Comparison of ENCODE assay signal across 8 mouse cellular contexts in the genomic region with DNA sequence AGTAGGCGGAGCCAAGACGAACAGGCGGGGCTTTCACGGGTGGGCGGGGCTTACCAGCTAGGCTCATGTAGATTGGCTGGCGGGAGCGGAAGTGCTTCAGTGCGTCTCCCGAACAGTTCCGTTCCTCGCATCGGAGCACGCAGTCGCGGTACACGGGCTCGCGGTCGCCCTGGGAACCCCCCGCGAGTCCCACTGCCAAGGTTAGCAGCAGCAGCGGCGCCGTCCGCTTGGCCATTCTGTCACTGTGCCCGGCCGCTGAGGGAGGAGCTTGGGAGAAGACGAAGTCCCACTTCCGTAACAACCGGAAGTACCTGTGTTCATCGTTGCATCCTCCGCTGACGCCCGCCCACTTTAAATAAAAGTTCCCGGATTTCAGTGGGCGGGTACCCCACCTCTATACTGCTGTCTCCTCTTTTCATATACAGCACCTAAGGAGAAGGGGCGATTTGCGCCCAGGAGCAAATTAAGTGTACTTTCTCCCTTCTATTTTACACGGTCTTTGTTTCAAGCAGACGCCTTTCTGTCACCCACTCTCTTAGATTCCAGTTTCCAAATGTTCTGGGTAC. TPM values are rescaled to one million over a fixed set of nuclear protein-coding genes. Genes with fewer than 3 reads are reported as not detected.
DNase-seq lines count a peak whose midpoint lies in the region; ATAC-seq and TF ChIP-seq lines count a peak whose summit lies in the region.

Gene Pgap3, minus strand, starts transcription at position 330 of the 566 bp plus-strand sequence.

- WGBS in cerebellum, adult 2 months: under 1% methylated on average over 40 of the region's 40 CpGs
- WGBS in lung, postnatal 0 days: 1% methylated on average over 40 of the region's 40 CpGs

- peak in 1 of 2 experiments; percentile 27; a peak in 1 of 4 replicates for TF ChIP-seq EP300 in MEL (IDR thresholded peaks at IDR 0.05; ENCODE audit: low read depth in 1 of 2, low read length in 2 of 2)
- no peak for TF ChIP-seq EP300 in lung, postnatal 0 days (IDR thresholded peaks at IDR 0.05)

- peak within 1 kb of the TSS; percentile 80 for H3K9ac ChIP-seq in MEL (ENCODE audit: control insufficient read depth, low read depth, low read length, poor library complexity, severe bottlenecking)
- H3K9ac ChIP-seq in lung, postnatal 0 days (replicated peaks; ENCODE audit: low read depth): peak within 1 kb of the TSS; percentile 57

- peak within 1 kb of the TSS; percentile 58 for H3K4me2 ChIP-seq in lung, postnatal 0 days (replicated peaks; ENCODE audit: low read depth, low read length)

- ATAC-seq in hematopoietic stem cell, adult 5-6 weeks (replicated peaks in 1 of 2; ENCODE audit: insufficient read depth in 1 of 2, low FRiP score in 2 of 2, low TSS enrichment in 1 of 2, low read depth in 1 of 2, poor library complexity in 2 of 2, severe bottlenecking in 2 of 2): peak; percentile 88 to 91
- ATAC-seq in lung, postnatal 0 days: peak; percentile 94

- peaks cover 0 to 10% of the 10 kb centered on the region in 2 experiments; a peak in 2 of 4 replicates for H3K36me3 ChIP-seq in MEL (ENCODE audit: control insufficient read depth in 1 of 2, insufficient read depth in 2 of 2, low read length in 2 of 2)
- no peaks in the 10 kb centered on the region for H3K36me3 ChIP-seq in lung, postnatal 0 days (ENCODE audit: insufficient read depth, low read length)

- TF ChIP-seq POLR2A in MEL (IDR thresholded peaks at IDR 0.05; ENCODE audit: control insufficient read depth in 1 of 2, insufficient read depth in 1 of 2, low read depth in 1 of 2, low read length in 2 of 2, poor library complexity in 1 of 2): peak; percentile 44 to 81; a peak in 3 of 4 replicates
- TF ChIP-seq POLR2A in cerebellum, adult 2 months (IDR thresholded peaks at IDR 0.05; ENCODE audit: borderline replicate concordance, insufficient read depth, low read length): peak; percentile 70; the same call in 1 of the 2 replicates

- H3K79me2 ChIP-seq in MEL (ENCODE audit: control insufficient read depth, insufficient read depth, low read length, poor library complexity): no peaks in the 10 kb centered on the region; the same call in 1 of the 2 replicates

- peaks cover 3 to 5% of the 10 kb centered on the region in 2 experiments; a peak in 2 of 4 replicates for H3K27me3 ChIP-seq in MEL (ENCODE audit: control insufficient read depth in 1 of 2, insufficient read depth in 2 of 2, low read length in 2 of 2)
- H3K27me3 ChIP-seq in cerebellum, adult 2 months (ENCODE audit: control insufficient read depth, insufficient read depth, low read length): no peaks in the 10 kb centered on the region
- no peaks in the 10 kb centered on the region for H3K27me3 ChIP-seq in lung, postnatal 0 days (replicated peaks; ENCODE audit: insufficient read depth, low read length)

- no peak for TF ChIP-seq RAD21 in MEL (IDR thresholded peaks at IDR 0.05; ENCODE audit: low read depth, low read length)

- peaks cover 8 to 15% of the 10 kb centered on the region in 2 experiments for H3K4me1 ChIP-seq in MEL (ENCODE audit: control insufficient read depth in 1 of 2, insufficient read depth in 2 of 2, low read length in 2 of 2)
- peaks cover 3% of the 10 kb centered on the region; the same call in 1 of the 2 replicates for H3K4me1 ChIP-seq in cerebellum, adult 2 months (ENCODE audit: control insufficient read depth, insufficient read depth, low read length)
- peaks cover 4% of the 10 kb centered on the region; the same call in 1 of the 2 replicates for H3K4me1 ChIP-seq in lung, postnatal 0 days (ENCODE audit: insufficient read depth, low read depth, low read length)

- H3K9me3 ChIP-seq in MEL (replicated peaks; ENCODE audit: insufficient read depth, low read length): no peaks in the 10 kb centered on the region
- H3K9me3 ChIP-seq in lung, postnatal 0 days (ENCODE audit: low read length): no peaks in the 10 kb centered on the region

- H3K4me3 ChIP-seq in MEL (ENCODE audit: control insufficient read depth in 1 of 2, insufficient read depth in 1 of 2, low read depth in 2 of 2, low read length in 2 of 2): peak within 1 kb of the TSS; percentile 69 to 96
- H3K4me3 ChIP-seq in cerebellum, adult 2 months (replicated peaks; ENCODE audit: insufficient read depth, low read depth, low read length): peak within 1 kb of the TSS; percentile 83
- peak within 1 kb of the TSS; percentile 61 for H3K4me3 ChIP-seq in lung, postnatal 0 days (ENCODE audit: low read depth, low read length)

- TF ChIP-seq CTCF in MEL (IDR thresholded peaks at IDR 0.05 in 2 of 3, conservative IDR thresholded peaks at IDR 0.05 in 1 of 3; ENCODE audit: control insufficient read depth in 1 of 3, insufficient read depth in 1 of 3, low read depth in 2 of 3, low read length in 3 of 3, poor library complexity in 1 of 3, severe bottlenecking in 1 of 3): no peak
- no peak for TF ChIP-seq CTCF in cerebellum, adult 2 months (IDR thresholded peaks at IDR 0.05; ENCODE audit: borderline replicate concordance, insufficient read depth, low read depth, low read length)
- TF ChIP-seq CTCF in lung, postnatal 0 days (IDR thresholded peaks at IDR 0.05): no peak

- H3K27ac ChIP-seq in MEL (ENCODE audit: control insufficient read depth, low read depth, low read length): peak within 1 kb of the TSS; percentile 89
- H3K27ac ChIP-seq in cerebellum, adult 2 months (ENCODE audit: insufficient read depth, low read length): peak within 1 kb of the TSS; percentile 95
- H3K27ac ChIP-seq in lung, postnatal 0 days (ENCODE audit: low read length): peak within 1 kb of the TSS; percentile 94

- peak; percentile 98 for DNase-seq in MEL (ENCODE audit: low read depth, low spot score)
- peak; percentile 89 to 91 for DNase-seq in cerebellum, adult 2 months
- peak; percentile 85 for DNase-seq in forelimb bud, embryonic 11.5 days (ENCODE audit: low read depth, low spot score)
- peak; percentile 94 for DNase-seq in layer of hippocampus, adult 9-11 months
- DNase-seq in lung, postnatal 0 days (ENCODE audit: low spot score): peak; percentile 93
- peak; percentile 75 for DNase-seq in ovary, postnatal 14 days (ENCODE audit: low spot score)
- DNase-seq in thymus, postnatal 14 days: peak; percentile 86

TF ChIP-seq in MEL, 35 proteins besides CTCF, POLR2A, EP300 and RAD21:
- no peak for TF ChIP-seq SMC3 (IDR thresholded peaks at IDR 0.05; ENCODE audit: low read depth, low read length)
- peak; percentile 77 for TF ChIP-seq SIN3A (IDR thresholded peaks at IDR 0.05; ENCODE audit: low read length)
- peak; percentile 79; the same call in 1 of the 2 replicates for TF ChIP-seq ZMIZ1 (IDR thresholded peaks at IDR 0.05; ENCODE audit: low read depth, low read length)
- TF ChIP-seq USF2 (IDR thresholded peaks at IDR 0.05; ENCODE audit: borderline replicate concordance in 1 of 2, insufficient read depth in 1 of 2, low read depth in 1 of 2, low read length in 2 of 2): no peak
- TF ChIP-seq ELF1 (IDR thresholded peaks at IDR 0.05; ENCODE audit: low read depth, low read length): peak; percentile 91
- TF ChIP-seq RCOR1 (IDR thresholded peaks at IDR 0.05; ENCODE audit: low read depth, low read length): peak; percentile 50
- peak; percentile 64; the same call in 1 of the 2 replicates for TF ChIP-seq KAT2A (conservative IDR thresholded peaks at IDR 0.05; ENCODE audit: low read depth, low read length)
- peak; percentile 62 for TF ChIP-seq MAX (IDR thresholded peaks at IDR 0.05; ENCODE audit: low read length)
- peak; percentile 69; the same call in 1 of the 2 replicates for TF ChIP-seq MYC (IDR thresholded peaks at IDR 0.05; ENCODE audit: low read depth, low read length)
- peak; percentile 83 for TF ChIP-seq POLR2AphosphoS2 (IDR thresholded peaks at IDR 0.05; ENCODE audit: low read length)
- TF ChIP-seq TCF12 (IDR thresholded peaks at IDR 0.05; ENCODE audit: low read depth, low read length): peak; percentile 51; the same call in 1 of the 2 replicates
- 0 out of 2 replicates have a peak, but pooled peaks have one; percentile 61 for TF ChIP-seq MXI1 (IDR thresholded peaks at IDR 0.05; ENCODE audit: low read depth, low read length)
- TF ChIP-seq NRF1 (IDR thresholded peaks at IDR 0.05; ENCODE audit: insufficient read depth, low read depth, low read length, poor library complexity, severe bottlenecking): peak; percentile 33; the same call in 1 of the 2 replicates
- TF ChIP-seq MAZ (IDR thresholded peaks at IDR 0.05; ENCODE audit: low read depth, low read length): peak; percentile 15; the same call in 1 of the 2 replicates
- no peak for TF ChIP-seq CHD2 (IDR thresholded peaks at IDR 0.05; ENCODE audit: low read length)
- TF ChIP-seq E2F4 (IDR thresholded peaks at IDR 0.05; ENCODE audit: borderline replicate concordance, low read depth, low read length): peak; percentile 63; the same call in 1 of the 2 replicates
- 0 out of 2 replicates have a peak, but pooled peaks have one; percentile 20 for TF ChIP-seq MYB (IDR thresholded peaks at IDR 0.05; ENCODE audit: low read depth, low read length)
- TF ChIP-seq BHLHE40 (IDR thresholded peaks at IDR 0.05; ENCODE audit: borderline replicate concordance, low read depth, low read length): no peak
- peak; percentile 90 for TF ChIP-seq NELFE (IDR thresholded peaks at IDR 0.05; ENCODE audit: low read depth, low read length)
- TF ChIP-seq TBP (IDR thresholded peaks at IDR 0.05; ENCODE audit: low read depth, low read length): peak; percentile 78
- TF ChIP-seq HCFC1 (IDR thresholded peaks at IDR 0.05; ENCODE audit: low read depth, low read length): peak; percentile 88
- TF ChIP-seq UBTF (IDR thresholded peaks at IDR 0.05; ENCODE audit: borderline replicate concordance, insufficient read depth, low read depth, low read length): no peak
TF ChIP-seq in MEL: peak in this region for 17.

RNA-seq across cellular contexts. Expression of gene Pgap3, which starts in this region (rescaled TPM):
- 5.9 and 7.4 TPM in 2 replicates for total RNA-seq in MEL (2012; rRNA removed)
- polyA plus RNA-seq in MEL (2012; ENCODE audit: insufficient read depth in 1 of 2, insufficient read length in 2 of 2, low read depth in 1 of 2, low replicate concordance in 2 of 2, missing spikeins in 1 of 2): 1 to 10 TPM in 1 of 2 experiments, not detected in 1; 8.4 TPM
- polyA plus RNA-seq in cerebellum, adult 2 months (2012; rRNA removed): 13.2 and 14.1 TPM in 2 replicates
- total RNA-seq in hematopoietic stem cell, adult 5-6 weeks (2017): 5.6 and 7.4 TPM in 2 replicates
- polyA plus RNA-seq in lung, postnatal 0 days (2015; fragmentation: Nextera tagmentation; extraction: Ambion mirVana): 8.0 and 8.6 TPM in 2 replicates

Comparison
In these comparisons a context has a peak if more than half of its experiments do, and no peak if none do; other contexts are left out.
1. Peak in every context shown above with its lines: DNase-seq, ATAC-seq, H3K4me3 ChIP-seq and H3K27ac ChIP-seq.